Mouse (Mus musculus) frontal cortex, adult (tissue): ENCODE measurements around the gene Vapb.

ENCODE experiments used
- ATAC-seq: cut with Nextera tagmentation; 2 replicates; pipeline ENCODE4 v1.9.2; 2017; ENCODE audit warnings: mild to moderate bottlenecking, moderate library complexity, mixed read lengths; ENCODE audit not compliant: low TSS enrichment

Vapb gene

GRCm38 (mm10) chr2:173734426-173734825 lies 2.9 kb upstream of the Vapb start:
- ATAC-seq: no peak

- ATAC-seq: no peak
Observed at GRCm38 (mm10) chr2:173738232-173738631, 921 bp downstream of the Vapb start.

GRCm38 (mm10) chr2:173739107-173739506 lies 1.8 kb downstream of the Vapb start:
- ATAC-seq: no peak

GRCm38 (mm10) chr2:173742090-173742489 lies 4.8 kb downstream of the Vapb start:
- no peak for ATAC-seq

- ATAC-seq: no peak
Observed at GRCm38 (mm10) chr2:173742744-173743143, 5.4 kb downstream of the Vapb start.

- no peak for ATAC-seq
Observed at GRCm38 (mm10) chr2:173744070-173744815, 6.9 kb downstream of the Vapb start.

- no peak for ATAC-seq
Observed at GRCm38 (mm10) chr2:173748961-173749659, 11.8 kb downstream of the Vapb start.

GRCm38 (mm10) chr2:173755433-173756144 lies 18.3 kb downstream of the Vapb start:
- no peak for ATAC-seq

- ATAC-seq: no peak
Observed at GRCm38 (mm10) chr2:173757624-173758155, 20.4 kb downstream of the Vapb start.

GRCm38 (mm10) chr2:173760607-173761006 lies 23.3 kb downstream of the Vapb start:
- no peak for ATAC-seq

- no peak for ATAC-seq
Observed at GRCm38 (mm10) chr2:173764629-173765028, 27.3 kb downstream of the Vapb start.

GRCm38 (mm10) chr2:173767959-173768595 lies 30.8 kb downstream of the Vapb start:
- no peak for ATAC-seq

GRCm38 (mm10) chr2:173769183-173769582 lies 31.9 kb downstream of the Vapb start:
- no peak for ATAC-seq

- peak; percentile 69 for ATAC-seq
Observed at GRCm38 (mm10) chr2:173770620-173771019, 33.3 kb downstream of the Vapb start.

GRCm38 (mm10) chr2:173771706-173772105 lies 34.4 kb downstream of the Vapb start:
- ATAC-seq: no peak

- no peak for ATAC-seq
Observed at GRCm38 (mm10) chr2:173775556-173775955, 38.2 kb downstream of the Vapb start.

GRCm38 (mm10) chr2:173776108-173776507 lies 38.8 kb downstream of the Vapb start:
- ATAC-seq: no peak

- ATAC-seq: no peak
Observed at GRCm38 (mm10) chr2:173780931-173781330, 43.6 kb downstream of the Vapb start.

- no peak for ATAC-seq
Observed at GRCm38 (mm10) chr2:173784366-173784765, 47.1 kb downstream of the Vapb start.

GRCm38 (mm10) chr2:173784884-173785283 lies 47.6 kb downstream of the Vapb start:
- no peak for ATAC-seq

- ATAC-seq: peak; percentile 79
Observed at GRCm38 (mm10) chr2:173789945-173790804, 52.9 kb downstream of the Vapb start.
